In genomic region chr13:109260220-109260795, GRCm38 (mm10) we compare ENCODE assay signal across 8 mouse cellular contexts.
A peak's percentile ranks its signal among the peaks of the same experiment; 100 is the strongest.
DNase-seq lines count a peak whose midpoint lies in the region; ATAC-seq and TF ChIP-seq lines count a peak whose summit lies in the region.

No protein-coding gene starts in this region.

- POLR2A ChIA-PET in Patski (lab: Charles Lee): no interaction called here

- H3K4me2 ChIP-seq in lung, embryonic 16.5 days (ENCODE audit: low read depth, low read length): peak overlapping the region; percentile 82

- no peaks in the 10 kb centered on the region for H3K9me3 ChIP-seq in lung, embryonic 16.5 days (ENCODE audit: control insufficient read depth, low read length)

- WGBS in lung, embryonic 16.5 days: under 1% methylated on average over 23 of the region's 23 CpGs

- peak; percentile 61 for ATAC-seq in Patski
- ATAC-seq in lung, embryonic 16.5 days (ENCODE audit: low read depth): peak; percentile 92

- no peak for TF ChIP-seq CTCF in Patski (IDR thresholded peaks at IDR 0.05)

- H3K27ac ChIP-seq in lung, embryonic 16.5 days (ENCODE audit: low read length): peak overlapping the region; percentile 84

- in situ Hi-C loops in Patski (cut with MboI; ENCODE audit: low pct_unique_long_range_greater_than_20kb): no loop called here

- peak overlapping the region; percentile 66 for H3K9ac ChIP-seq in lung, embryonic 16.5 days (ENCODE audit: low read length)

- CTCF ChIA-PET in Patski (lab: Charles Lee): interaction anchor here (0.7 kb wide), 1 partner anchor 11 kb away, joined by 3 read pairs; no protein-coding TSS in a partner anchor

- peak; percentile 4 for DNase-seq in Patski (ENCODE audit: low read depth, low spot score)
- DNase-seq in cerebellum, adult 18-20 months: peak; percentile 42 to 62
- peak; percentile 90 for DNase-seq in forelimb bud, embryonic 11.5 days (ENCODE audit: low read depth, low spot score)
- DNase-seq in heart, postnatal 4 days: peak; percentile 79
- peak; percentile 30 to 36 for DNase-seq in layer of hippocampus, adult 8-10 months (ENCODE audit: low spot score in 2 of 2)
- peak; percentile 44 for DNase-seq in ovary, postnatal 14 days (ENCODE audit: low spot score)
- peak; percentile 62 to 77 for DNase-seq in urinary bladder, postnatal 4 days (ENCODE audit: low spot score in 2 of 2)

- H3K4me3 ChIP-seq in lung, embryonic 16.5 days (ENCODE audit: low read length): peak overlapping the region; percentile 55

- H3K4me1 ChIP-seq in lung, embryonic 16.5 days (replicated peaks; ENCODE audit: control insufficient read depth, insufficient read depth, low read length): 0 out of 2 replicates have a peak, but pooled peaks cover 4% of the 10 kb centered on the region

- H3K27me3 ChIP-seq in Patski: no peaks in the 10 kb centered on the region
- no peaks in the 10 kb centered on the region for H3K27me3 ChIP-seq in lung, embryonic 16.5 days (ENCODE audit: control insufficient read depth, insufficient read depth, low read depth, low read length)

- H3K36me3 ChIP-seq in lung, embryonic 16.5 days (ENCODE audit: control insufficient read depth, insufficient read depth, low read length): no peaks in the 10 kb centered on the region

Comparison
In these comparisons a context has a peak if more than half of its experiments do, and no peak if none do; other contexts are left out.
1. Peak in every context shown above with its lines: DNase-seq, ATAC-seq, H3K4me3 ChIP-seq and H3K27ac ChIP-seq.
2. DNase-seq: peak in every context shown above with its lines; median percentile 90 in forelimb bud, embryonic 11.5 days; 79 in heart, postnatal 4 days; 70 in urinary bladder, postnatal 4 days; 52 in cerebellum, adult 18-20 months; 44 in ovary, postnatal 14 days; 33 in layer of hippocampus, adult 8-10 months; 4 in Patski.